Mouse (Mus musculus) heart, embryonic 12.5 days (tissue): ENCODE results near the gene Nkain4. TPM values are rescaled to one million over a fixed set of nuclear protein-coding genes. Genes with fewer than 3 reads are reported as not detected.

Experiments
- ATAC-seq: fragments of 200-750 bp; cut with Nextera tagmentation; 2 replicates; pipeline ENCODE4 v1.8.0; 2017; ENCODE audit warnings: moderate TSS enrichment, moderate library complexity; ENCODE audit not compliant: insufficient number of reproducible peaks, low FRiP score
- H3K27ac ChIP-seq: fragments of 300-500 bp; sonication (generic); 2 replicates; pipeline ENCODE4 v1.5.1; 2016; ENCODE audit warnings: mild to moderate bottlenecking, moderate library complexity; ENCODE audit not compliant: poor library complexity, severe bottlenecking
- H3K27me3 ChIP-seq: fragments of 300-500 bp; sonication (generic); replicated peaks from 2 replicates; pipeline ENCODE4 v1.6.1; 2016; ENCODE audit warnings: mild to moderate bottlenecking, moderate library complexity
- H3K36me3 ChIP-seq: fragments of 300-500 bp; sonication (generic); 2 replicates; pipeline ENCODE4 v1.6.1; 2016; ENCODE audit warnings: mild to moderate bottlenecking, moderate library complexity
- H3K4me1 ChIP-seq: fragments of 300-500 bp; sonication (generic); replicated peaks from 2 replicates; pipeline ENCODE4 v1.6.1; 2016; ENCODE audit warnings: mild to moderate bottlenecking
- H3K4me2 ChIP-seq: fragments of 300-500 bp; sonication (generic); 2 replicates; pipeline ENCODE4 v1.6.1; 2016; ENCODE audit warnings: mild to moderate bottlenecking, moderate library complexity
- H3K4me3 ChIP-seq: fragments of 300-500 bp; sonication (generic); 2 replicates; pipeline ENCODE4 v1.5.1; 2016; ENCODE audit warnings: mild to moderate bottlenecking
- H3K9ac ChIP-seq: fragments of 300-500 bp; sonication (generic); 2 replicates; pipeline ENCODE4 v1.6.1; 2016; ENCODE audit warnings: mild to moderate bottlenecking, moderate library complexity
- H3K9me3 ChIP-seq: fragments of 300-500 bp; sonication (generic); replicated peaks from 2 replicates; pipeline ENCODE4 v1.6.1; 2016; ENCODE audit warnings: mild to moderate bottlenecking, moderate library complexity
- WGBS: fragments of 180-500 bp; shearing (Covaris S2); methylation state at CpG from one replicate; pipeline ENCODE4 v1.1.7; 2016; 5-methylcytosine and 5-hydroxymethylcytosine counted together
- polyA plus RNA-seq: library from polyadenylated mRNA; unstranded; fragments of >200 nt; fragmentation: Nextera tagmentation; extraction: Ambion mirVana; gene quantifications from 2 replicates; pipeline ENCODE4 v1.2.1, GENCODE M21; 2016

Nkain4 gene
- polyA plus RNA-seq, 1 experiment from 2014 or later, result 37.1 TPM

DNA sequence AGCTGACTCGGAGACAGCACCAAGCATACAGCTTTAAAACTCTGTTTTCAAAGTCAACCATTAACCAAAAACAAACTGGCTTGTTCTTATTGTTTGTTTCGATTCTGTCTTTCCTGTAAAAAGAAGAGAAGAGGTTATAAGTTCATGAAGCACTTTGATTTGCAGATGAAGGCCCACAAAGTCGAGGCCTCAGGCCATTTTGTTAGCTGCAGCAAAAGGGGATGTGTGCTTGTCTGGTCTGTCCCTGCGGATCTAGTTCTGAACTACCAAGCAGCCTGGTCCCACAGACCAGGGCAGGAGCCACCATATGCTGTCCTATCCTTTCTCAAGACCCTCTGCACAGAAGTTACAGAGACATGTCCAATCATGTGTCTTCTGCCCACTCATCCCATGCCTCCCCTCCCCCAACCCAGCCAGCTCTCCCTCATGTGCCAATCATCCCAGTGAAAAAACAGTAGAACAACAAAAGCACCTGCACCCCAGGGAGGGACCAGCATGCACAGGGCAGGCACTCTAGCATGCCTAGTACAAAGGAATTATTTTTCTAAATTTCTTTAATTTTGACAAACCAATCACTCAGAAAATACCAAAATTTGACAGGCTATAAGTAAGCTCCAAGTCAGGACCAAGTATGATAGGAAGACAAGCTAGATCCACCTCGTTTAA lies 48.8 kb downstream of the Nkain4 start:
- no peak overlapping the region for H3K9ac ChIP-seq
- no peaks in the 10 kb centered on the region for H3K27me3 ChIP-seq
- no peaks in the 10 kb centered on the region for H3K4me1 ChIP-seq
- H3K4me2 ChIP-seq, result no peak overlapping the region
- no peaks in the 10 kb centered on the region for H3K9me3 ChIP-seq
- H3K27ac ChIP-seq, result no peak overlapping the region
- ATAC-seq, result no peak
- WGBS, result 72% methylated on average over 5 of the region's 5 CpGs
- no peak overlapping the region for H3K4me3 ChIP-seq
- H3K36me3 ChIP-seq, result peaks cover 43% of the 10 kb centered on the region

DNA sequence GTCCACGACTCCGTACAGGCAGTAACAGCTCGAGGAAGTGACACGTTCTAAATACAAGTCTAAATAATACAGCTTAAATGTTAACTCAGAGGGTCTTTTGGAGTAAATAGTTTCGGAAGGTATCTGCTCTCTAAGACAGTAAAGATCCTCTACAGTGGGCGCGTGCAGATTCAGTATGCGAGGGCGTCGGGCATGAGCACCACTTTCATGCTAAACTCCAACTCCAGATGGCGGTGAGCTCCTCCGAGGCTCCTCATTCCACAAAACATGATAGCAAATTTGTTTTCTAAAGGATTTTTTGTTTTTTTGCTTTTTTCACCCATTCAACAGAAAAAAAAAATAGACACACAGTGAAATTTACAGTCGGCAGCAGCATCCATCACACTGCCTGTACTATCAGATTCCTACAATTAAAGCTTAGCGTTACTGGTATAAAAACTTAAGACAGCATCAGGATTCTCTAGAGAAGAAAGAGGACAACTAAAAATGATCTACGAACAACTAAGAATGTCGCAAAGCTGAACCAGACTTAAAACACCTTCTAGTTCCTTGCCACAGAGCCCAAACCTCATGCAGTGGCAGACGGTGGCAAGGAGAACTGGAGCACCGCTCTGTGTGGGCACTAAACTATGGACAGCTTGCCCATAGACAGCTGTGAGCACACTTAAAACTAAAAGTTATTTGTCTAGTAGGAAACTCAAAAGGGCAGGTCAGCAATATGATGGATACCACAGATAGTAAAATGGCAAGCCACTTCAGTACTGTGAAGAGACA lies 49.9 kb downstream of the Nkain4 start:
- no peak overlapping the region for H3K4me2 ChIP-seq
- ATAC-seq, result no peak
- no peak overlapping the region for H3K4me3 ChIP-seq
- no peak overlapping the region for H3K9ac ChIP-seq
- H3K4me1 ChIP-seq, result no peaks in the 10 kb centered on the region
- H3K36me3 ChIP-seq, result peaks cover 34% of the 10 kb centered on the region
- H3K9me3 ChIP-seq, result no peaks in the 10 kb centered on the region
- WGBS, result 93% methylated on average over 18 of the region's 18 CpGs
- no peaks in the 10 kb centered on the region for H3K27me3 ChIP-seq
- H3K27ac ChIP-seq, result no peak overlapping the region

DNA sequence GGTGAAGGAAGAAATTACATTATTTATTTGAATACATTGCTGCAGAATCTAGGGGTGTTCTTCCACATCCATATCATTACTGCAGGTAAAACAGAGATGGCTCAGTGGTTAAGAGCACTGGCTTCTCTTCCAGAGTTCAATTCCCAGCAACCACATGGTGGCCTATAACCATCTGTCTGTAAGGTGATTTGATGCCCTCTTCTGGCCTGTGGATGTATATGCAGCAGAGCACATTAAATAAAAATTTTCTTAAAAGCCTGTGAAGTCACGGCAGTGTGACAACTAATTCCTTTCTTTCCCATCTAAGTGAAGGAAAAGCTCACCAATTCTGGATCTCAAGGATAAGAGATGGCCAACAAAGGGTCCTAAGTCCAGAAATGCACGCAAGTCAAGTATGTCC lies 52.4 kb downstream of the Nkain4 start:
- H3K9ac ChIP-seq, result no peak overlapping the region
- no peak overlapping the region for H3K4me2 ChIP-seq
- ATAC-seq, result no peak
- WGBS, result 55% methylated on average over 2 of the region's 2 CpGs
- no peak overlapping the region for H3K27ac ChIP-seq
- H3K36me3 ChIP-seq, result peaks cover 26% of the 10 kb centered on the region
- H3K4me1 ChIP-seq, result no peaks in the 10 kb centered on the region
- peaks cover 21% of the 10 kb centered on the region for H3K27me3 ChIP-seq
- no peaks in the 10 kb centered on the region for H3K9me3 ChIP-seq
- H3K4me3 ChIP-seq, result no peak overlapping the region

DNA sequence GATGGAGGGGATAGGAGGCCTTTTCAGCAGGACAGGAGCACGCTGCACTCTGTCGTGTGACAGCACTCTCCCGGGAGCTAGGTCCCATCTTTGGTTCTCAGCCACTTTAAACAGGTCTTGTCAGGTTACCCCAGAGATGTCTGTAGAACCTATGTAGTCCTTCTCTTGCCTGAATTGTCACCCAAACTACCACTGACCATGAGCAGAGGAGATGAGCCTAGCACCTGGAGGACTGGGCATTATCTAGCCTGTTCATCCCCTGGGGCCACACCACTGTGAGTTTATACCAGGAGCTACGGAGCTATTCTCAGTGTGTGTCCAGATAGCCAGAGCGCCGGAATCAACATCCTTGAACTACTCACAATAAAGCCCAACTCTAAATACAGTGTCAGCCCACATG lies 56.6 kb downstream of the Nkain4 start:
- WGBS, result 66% methylated on average over 6 of the region's 6 CpGs
- H3K9ac ChIP-seq, result no peak overlapping the region
- no peak overlapping the region for H3K4me3 ChIP-seq
- no peaks in the 10 kb centered on the region for H3K36me3 ChIP-seq
- H3K27ac ChIP-seq, result no peak overlapping the region
- H3K27me3 ChIP-seq, result peaks cover 63% of the 10 kb centered on the region
- no peak overlapping the region for H3K4me2 ChIP-seq
- no peak for ATAC-seq
- peaks cover 20% of the 10 kb centered on the region for H3K4me1 ChIP-seq
- H3K9me3 ChIP-seq, result no peaks in the 10 kb centered on the region

DNA sequence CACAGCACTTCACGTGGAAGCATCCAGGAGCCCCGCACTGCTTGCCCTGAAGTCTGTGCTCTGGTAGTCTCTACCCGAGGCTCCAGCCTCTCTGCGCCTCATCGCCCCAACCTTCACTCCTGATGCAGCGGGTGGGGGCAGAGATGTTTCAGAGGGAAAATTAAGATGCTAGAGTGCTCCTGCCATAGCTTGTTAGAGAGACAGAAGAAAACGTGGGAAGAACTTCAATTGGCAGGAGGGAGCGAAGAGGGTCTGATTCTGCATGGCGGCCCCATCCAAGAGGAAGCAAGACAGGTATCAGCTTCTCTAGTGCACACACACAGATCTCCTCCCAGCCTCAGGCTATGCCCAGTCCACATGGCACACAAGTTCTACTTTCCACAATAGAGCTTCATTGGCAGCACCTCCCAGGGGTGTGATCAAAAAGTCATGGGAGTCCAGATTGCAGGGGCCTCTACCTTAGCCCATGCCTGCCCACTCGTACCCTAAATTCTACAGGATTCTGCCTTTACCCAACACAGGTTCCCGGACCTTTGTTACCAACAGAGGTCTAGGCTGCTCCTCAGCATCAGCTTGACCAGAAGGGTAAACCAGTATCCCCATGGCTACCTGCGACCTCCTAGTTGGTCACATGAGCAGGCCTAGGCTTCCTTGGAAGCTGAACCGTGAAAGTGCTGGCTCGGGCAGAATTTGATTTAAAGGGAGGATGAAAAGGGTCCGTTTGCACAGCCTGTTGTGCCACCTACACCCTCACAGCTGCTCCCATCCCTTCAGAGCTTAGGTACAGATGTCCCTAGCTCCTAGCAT lies 57.5 kb downstream of the Nkain4 start:
- Histone ChIP-seq H3K9me3 (no peaks in the 10 kb centered on the region), H3K4me3 (no peak overlapping the region), H3K9ac (no peak overlapping the region), H3K4me2 (no peak overlapping the region), H3K4me1 (peaks cover 24% of the 10 kb centered on the region), H3K27me3 (peaks cover 72% of the 10 kb centered on the region), H3K36me3 (no peaks in the 10 kb centered on the region), H3K27ac (no peak overlapping the region)
- 71% methylated on average over 15 of the region's 15 CpGs for WGBS
- no peak for ATAC-seq

DNA sequence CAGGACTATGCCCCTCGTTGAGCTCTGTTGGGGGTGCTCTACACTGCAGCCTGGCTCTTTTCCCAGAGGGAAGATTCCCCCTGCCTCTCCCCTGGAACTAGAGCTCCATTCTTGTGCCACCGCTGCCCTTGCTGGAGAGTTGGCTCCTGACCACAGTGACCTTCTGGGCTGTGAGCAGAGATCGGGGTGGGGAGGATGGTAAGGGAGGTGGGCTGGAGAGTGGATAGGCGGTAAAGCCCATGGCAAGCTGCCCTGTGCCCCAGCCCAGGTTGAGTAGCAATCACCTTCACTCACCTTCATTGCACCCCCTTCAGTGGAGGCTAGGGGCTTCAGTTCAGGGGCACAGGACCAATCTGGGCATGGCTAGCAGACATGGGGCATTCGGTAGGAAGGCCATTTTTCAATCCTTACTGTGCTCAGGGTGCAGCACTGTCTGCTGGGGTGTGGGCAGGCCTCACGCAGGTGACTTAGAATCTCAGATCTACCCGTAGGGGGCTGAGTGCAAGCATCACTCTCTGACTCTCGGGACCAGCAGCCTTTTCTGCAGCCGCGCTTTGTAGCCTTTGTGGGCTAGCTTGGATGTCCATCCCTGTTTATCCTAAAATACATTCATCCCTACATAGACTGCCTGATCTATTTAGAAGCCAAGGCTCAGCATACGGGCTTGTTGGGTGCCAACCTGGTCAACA lies 58.5 kb downstream of the Nkain4 start:
- WGBS, result 69% methylated on average over 11 of the region's 11 CpGs
- H3K4me1 ChIP-seq, result peaks cover 24% of the 10 kb centered on the region
- no peak overlapping the region for H3K4me2 ChIP-seq
- H3K9me3 ChIP-seq, result no peaks in the 10 kb centered on the region
- ATAC-seq, result no peak
- no peak overlapping the region for H3K4me3 ChIP-seq
- H3K36me3 ChIP-seq, result no peaks in the 10 kb centered on the region
- H3K27ac ChIP-seq, result no peak overlapping the region
- H3K27me3 ChIP-seq, result peaks cover 82% of the 10 kb centered on the region
- no peak overlapping the region for H3K9ac ChIP-seq

DNA sequence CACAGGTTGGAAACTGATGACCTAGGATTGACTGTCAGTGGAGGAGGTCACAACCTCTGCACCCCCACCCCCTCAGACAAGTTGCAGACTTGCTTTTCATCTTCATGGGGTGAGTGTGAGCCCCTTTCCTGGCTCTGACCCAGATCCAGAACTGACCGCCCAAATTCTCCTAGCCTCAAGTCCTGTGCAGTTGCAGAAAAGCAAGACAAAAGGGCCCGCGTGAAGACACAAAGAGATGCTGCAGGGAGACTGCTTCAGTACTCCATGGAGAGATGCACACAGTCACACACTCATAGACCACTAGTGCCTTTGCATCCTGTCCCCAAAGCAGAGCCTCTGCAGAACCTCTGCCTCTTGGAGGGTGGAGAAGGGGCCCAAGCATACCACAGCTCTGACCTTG lies 59.2 kb downstream of the Nkain4 start:
- no peak overlapping the region for H3K9ac ChIP-seq
- no peaks in the 10 kb centered on the region for H3K9me3 ChIP-seq
- H3K4me3 ChIP-seq, result no peak overlapping the region
- peaks cover 29% of the 10 kb centered on the region for H3K4me1 ChIP-seq
- H3K27ac ChIP-seq, result no peak overlapping the region
- no peak overlapping the region for H3K4me2 ChIP-seq
- ATAC-seq, result no peak
- WGBS, result 68% methylated on average over 3 of the region's 3 CpGs
- H3K36me3 ChIP-seq, result no peaks in the 10 kb centered on the region
- H3K27me3 ChIP-seq, result peaks cover 89% of the 10 kb centered on the region

DNA sequence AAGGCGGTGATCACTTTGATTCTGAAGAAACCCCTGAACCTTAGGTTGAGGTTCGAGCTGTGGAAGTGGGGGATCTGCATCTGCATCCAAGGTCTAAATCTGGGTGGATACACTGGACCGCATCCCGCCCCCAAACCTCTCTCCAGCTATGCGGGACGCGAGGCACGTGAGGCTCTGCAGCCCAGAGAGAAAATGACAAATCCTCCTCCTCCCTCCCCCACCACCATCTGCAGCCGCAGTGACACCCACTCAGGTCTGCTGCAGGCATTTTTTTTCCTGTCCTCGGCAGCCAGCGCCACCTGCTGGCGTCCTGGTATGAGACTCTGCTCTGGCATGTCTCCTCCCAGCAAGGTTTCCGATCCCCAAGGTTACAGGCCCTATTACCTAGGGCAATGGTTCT lies 59.8 kb downstream of the Nkain4 start:
- H3K27me3 ChIP-seq, result peaks cover 94% of the 10 kb centered on the region
- no peak overlapping the region for H3K9ac ChIP-seq
- no peak for ATAC-seq
- H3K4me3 ChIP-seq, result peak overlapping the region; percentile 51; the same call in 1 of the 2 replicates
- no peaks in the 10 kb centered on the region for H3K9me3 ChIP-seq
- no peaks in the 10 kb centered on the region for H3K36me3 ChIP-seq
- peaks cover 30% of the 10 kb centered on the region for H3K4me1 ChIP-seq
- no peak overlapping the region for H3K27ac ChIP-seq
- peak overlapping the region; percentile 78 for H3K4me2 ChIP-seq
- 3% methylated on average over 13 of the region's 13 CpGs for WGBS

DNA sequence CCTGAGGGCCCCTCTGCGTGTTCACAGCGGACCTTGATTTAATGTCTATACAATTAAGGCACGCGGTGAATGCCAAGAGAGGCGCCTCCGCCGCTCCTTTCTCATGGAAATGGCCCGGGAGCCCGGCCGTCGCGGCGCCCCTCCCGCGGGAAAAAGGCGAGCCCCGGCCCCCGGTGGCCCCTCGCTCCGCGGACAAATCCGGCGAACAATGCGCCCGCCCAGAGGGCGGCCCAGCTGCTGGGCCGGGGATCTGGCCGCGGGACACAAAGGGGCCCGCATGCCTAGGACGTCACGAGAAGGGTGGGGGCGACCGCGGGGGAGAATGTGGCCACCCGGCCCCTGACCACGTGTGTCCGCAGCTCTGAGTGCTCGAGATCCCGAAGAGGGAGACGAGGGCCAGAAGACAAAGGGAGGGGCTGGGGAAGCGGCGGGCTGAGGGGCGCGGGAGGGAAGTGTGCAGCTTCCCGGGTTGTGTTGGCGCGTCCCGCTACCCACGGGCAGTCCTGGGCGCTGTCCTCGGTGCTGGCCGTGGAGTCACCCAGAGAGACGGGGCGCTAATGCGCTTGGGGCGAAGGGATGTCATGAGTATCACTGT lies 60.4 kb downstream of the Nkain4 start:
- Histone ChIP-seq H3K9ac (0 out of 2 replicates have a peak overlapping the region, but pooled peaks have one; percentile 1), H3K9me3 (no peaks in the 10 kb centered on the region), H3K27me3 (peaks cover 98% of the 10 kb centered on the region), H3K4me1 (peaks cover 30% of the 10 kb centered on the region), H3K36me3 (no peaks in the 10 kb centered on the region), H3K4me2 (peak overlapping the region; percentile 78), H3K27ac (no peak overlapping the region), H3K4me3 (peak overlapping the region; percentile 51)
- WGBS, result under 1% methylated on average over 57 of the region's 57 CpGs
- peak; percentile 37; the same call in 1 of the 2 replicates for ATAC-seq

DNA sequence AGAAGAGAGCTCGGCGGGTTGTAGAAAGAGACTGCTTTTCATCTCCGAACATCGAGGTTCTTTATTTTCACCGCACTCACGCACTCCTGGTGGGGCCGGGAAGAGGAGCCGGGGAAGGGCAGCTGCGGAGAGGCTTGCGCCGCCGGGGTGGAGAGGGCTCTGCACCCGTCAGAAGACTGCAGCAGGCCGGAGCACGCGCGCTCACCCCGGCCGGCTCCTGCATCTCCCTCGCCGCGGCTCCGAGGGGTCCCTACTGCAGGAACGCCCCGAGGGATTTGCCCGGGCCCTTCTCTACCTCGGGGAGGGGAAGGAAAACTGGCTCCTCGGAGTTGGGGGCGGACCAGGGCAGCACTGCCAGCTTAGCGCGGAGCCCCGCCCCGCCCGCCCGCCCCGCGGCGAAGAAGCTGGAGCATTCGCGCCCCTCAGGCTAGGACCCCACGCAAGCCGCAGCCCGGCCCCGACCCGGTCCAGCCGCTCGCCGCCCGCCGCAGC lies 60.9 kb downstream of the Nkain4 start:
- peak overlapping the region; percentile 51 for H3K4me3 ChIP-seq
- 0 out of 2 replicates have a peak overlapping the region, but pooled peaks have one; percentile 1 for H3K9ac ChIP-seq
- peak overlapping the region; percentile 78 for H3K4me2 ChIP-seq
- ATAC-seq, result no peak
- peaks cover 30% of the 10 kb centered on the region for H3K4me1 ChIP-seq
- H3K27ac ChIP-seq, result no peak overlapping the region
- peaks cover 100% of the 10 kb centered on the region for H3K27me3 ChIP-seq
- H3K9me3 ChIP-seq, result no peaks in the 10 kb centered on the region
- under 1% methylated on average over 50 of the region's 50 CpGs for WGBS
- no peaks in the 10 kb centered on the region for H3K36me3 ChIP-seq
